Mouse (Mus musculus) 3T3-L1 (cell line): ENCODE data around the gene Olfr667.
"Not testable (repeated sequence)": the region's sequence is repeated elsewhere in the genome, so short reads cannot be mapped to it uniquely, and the experiment has no call there.

Source experiments
- DNase-seq: peaks from one replicate; pipeline ENCODE4 v3.0.0-alpha.2; 2015; ENCODE audit warnings: low read depth, low spot score

The Olfr667 gene

GRCm38 (mm10) chr7:104921382-104921781, at the start of gene Olfr667:
Gene Olfr667 (minus strand): TSS chr7:104921482.
- no peak for DNase-seq

- DNase-seq: peak; percentile 2
These were observed 41.2 kb upstream of the Olfr667 start, which contains the start of gene Olfr670 for GRCm38 (mm10) chr7:104962520-104962919. Gene Olfr670 (minus strand): TSS chr7:104962620.

- not testable (repeated sequence) for DNase-seq
These were observed 29.0 kb upstream of the Olfr667 start for GRCm38 (mm10) chr7:104950234-104950633.

- DNase-seq: no peak
These were observed 12.7 kb upstream of the Olfr667 start, which contains the start of gene Olfr669 for GRCm38 (mm10) chr7:104933940-104934339. Gene Olfr669 (plus strand): TSS chr7:104934240.

- DNase-seq: no peak
These were observed 6.7 kb upstream of the Olfr667 start, which contains the start of gene Olfr668 for GRCm38 (mm10) chr7:104927957-104928356. Gene Olfr668 (minus strand): TSS chr7:104928057.

GRCm38 (mm10) chr7:104895852-104896251, 25.4 kb downstream of the Olfr667 start, which contains the start of gene Olfr666:
Gene Olfr666 (minus strand): TSS chr7:104895952.
- no peak for DNase-seq

GRCm38 (mm10) chr7:104877731-104878130, 43.6 kb downstream of the Olfr667 start, which contains the start of gene Olfr665:
Gene Olfr665 (plus strand): TSS chr7:104878031.
- DNase-seq: no peak
